Mouse (Mus musculus) brown adipose tissue, adult 24 weeks (tissue): ENCODE results near the gene Yipf1. TPM values are rescaled to one million over a fixed set of nuclear protein-coding genes. Genes with fewer than 3 reads are reported as not detected.

Experiments
- H3K27ac ChIP-seq: fragments of 200-500 bp; replicated peaks from 2 replicates; pipeline ENCODE4 v1.5.1; 2012; ENCODE audit warnings: low read depth, mild to moderate bottlenecking, low read length
- H3K4me1 ChIP-seq: fragments of 200-500 bp; 2 replicates; pipeline ENCODE4 v1.6.1; 2012; ENCODE audit warnings: low read length, mixed read lengths; ENCODE audit not compliant: control insufficient read depth, insufficient read depth, insufficient read length
- H3K4me3 ChIP-seq: fragments of 200-500 bp; 2 replicates; pipeline ENCODE4 v1.5.1; 2012; ENCODE audit warnings: low read depth, mild to moderate bottlenecking, low read length, moderate library complexity; ENCODE audit not compliant: insufficient read depth
- polyA plus RNA-seq: library from polyadenylated mRNA; stranded (reverse); fragments of >200 nt; gene quantifications from 2 replicates; pipeline ENCODE4 v1.2.4, GENCODE M21; 2012; ENCODE audit not compliant: missing spikeins, insufficient read depth, insufficient read length

The Yipf1 gene
- polyA plus RNA-seq, 1 experiment: 43.6 TPM

DNA sequence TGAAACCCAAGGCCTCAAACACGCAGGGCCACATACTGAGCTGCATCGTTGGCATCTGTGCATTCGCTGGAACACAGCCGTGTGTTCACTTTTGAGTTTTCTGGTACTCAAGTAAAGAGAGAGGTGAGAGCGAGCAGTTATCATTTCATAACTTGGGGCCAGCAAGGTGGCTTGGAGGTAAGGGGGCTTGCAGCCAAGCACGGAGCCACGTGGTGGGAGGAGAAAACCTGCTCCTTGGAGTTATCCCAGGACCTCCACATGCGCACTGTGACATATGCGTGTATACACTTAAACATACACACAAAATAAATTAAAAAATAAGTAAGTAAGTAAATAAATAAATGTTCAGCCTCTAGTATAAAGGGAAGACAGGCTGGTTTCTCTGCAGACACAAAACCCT, 11.9 kb upstream of the Yipf1 start:
- Histone ChIP-seq H3K4me1 (no peaks in the 10 kb centered on the region), H3K27ac (no peak overlapping the region)

DNA sequence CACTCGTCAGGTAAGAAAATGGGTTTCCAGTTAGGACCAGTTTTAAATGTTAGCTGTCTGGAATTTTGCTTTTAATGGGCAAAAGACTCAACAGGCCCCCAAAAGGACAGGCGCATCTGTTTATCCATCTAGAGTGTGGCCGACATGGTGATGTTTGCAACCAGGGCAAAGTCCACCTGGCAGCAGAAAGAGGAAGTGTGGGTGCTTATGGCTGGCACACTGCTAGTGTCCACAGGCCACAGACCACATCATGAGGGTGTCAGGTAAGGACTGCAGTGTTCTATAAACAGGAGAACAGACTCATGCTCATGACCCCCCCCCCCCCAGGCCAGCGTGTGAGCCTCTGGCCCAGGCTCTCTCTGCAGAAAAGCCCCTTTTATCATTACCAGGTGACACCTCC, 11.3 kb upstream of the Yipf1 start:
- no peak overlapping the region for H3K27ac ChIP-seq
- no peaks in the 10 kb centered on the region for H3K4me1 ChIP-seq
- H3K4me3 ChIP-seq: no peak overlapping the region

More for the DNA sequence above, 11.9 kb upstream of the Yipf1 start:
- H3K4me3 ChIP-seq: no peak overlapping the region

DNA sequence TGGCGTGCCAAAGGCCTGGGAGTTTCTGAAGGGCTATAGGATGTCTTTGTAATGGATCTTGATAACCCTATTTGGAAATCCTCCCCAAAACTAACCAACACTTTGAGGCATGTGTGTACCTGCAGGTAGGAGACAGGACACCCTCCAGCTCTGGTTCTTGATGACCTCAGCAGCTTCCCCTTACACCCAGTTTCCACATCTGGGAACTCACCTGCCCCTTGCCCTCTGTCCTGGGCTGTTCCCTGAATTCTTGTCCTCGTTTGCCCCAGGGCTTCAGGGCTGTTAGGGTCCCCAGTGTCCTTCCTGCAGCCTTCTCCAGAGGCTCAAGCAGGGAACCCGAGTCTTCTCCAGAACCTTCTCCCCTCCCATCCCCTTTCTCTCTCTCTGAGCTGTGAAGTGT, 10.6 kb upstream of the Yipf1 start:
- Histone ChIP-seq H3K27ac (no peak overlapping the region), H3K4me3 (no peak overlapping the region), H3K4me1 (no peaks in the 10 kb centered on the region)

DNA sequence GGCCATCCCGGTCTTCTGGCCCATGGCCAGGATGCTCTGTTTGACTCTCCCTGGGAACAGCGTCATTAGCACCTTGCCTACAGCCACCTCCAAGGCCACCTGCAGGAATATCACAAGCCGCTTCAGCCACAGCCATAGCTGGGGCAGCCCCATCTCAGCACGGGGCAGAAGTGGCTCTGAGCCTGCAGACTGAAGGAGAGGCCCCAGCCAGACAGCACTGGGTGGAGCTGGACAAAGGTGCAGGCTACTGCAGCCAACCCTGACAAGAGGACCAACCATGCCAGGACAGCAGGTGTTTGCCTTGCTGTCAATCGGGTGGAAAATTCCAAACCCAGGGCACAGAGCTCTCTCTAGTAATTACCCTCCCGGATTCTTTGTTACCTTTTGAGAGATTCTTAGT, 7.2 kb upstream of the Yipf1 start, which contains the start of gene Dio1:
Gene Dio1, minus strand, starts transcription at position 204 of the 400 bp plus-strand sequence.
- Histone ChIP-seq H3K27ac (no peak within 1 kb of the TSS), H3K4me1 (no peaks in the 10 kb centered on the region), H3K4me3 (no peak within 1 kb of the TSS)

DNA sequence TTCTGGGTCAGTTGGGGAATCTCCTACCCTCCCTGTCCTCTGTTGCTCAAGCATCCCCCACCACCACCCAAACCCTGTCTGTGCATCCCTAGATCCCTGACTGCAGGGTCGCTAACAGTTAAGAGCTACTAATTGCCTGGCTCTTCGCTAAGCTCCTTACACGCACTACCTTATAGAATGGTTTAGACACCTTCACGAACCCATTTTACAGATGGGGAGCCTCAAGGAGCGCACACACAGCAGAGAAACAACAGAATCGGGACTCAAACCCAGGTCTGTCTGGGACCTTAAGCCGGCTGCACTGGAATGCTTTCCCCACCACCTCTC, 279 bp downstream of the Yipf1 start:
- Histone ChIP-seq H3K4me3 (peak overlapping the region; percentile 79), H3K4me1 (peaks cover 5% of the 10 kb centered on the region), H3K27ac (no peak overlapping the region)

DNA sequence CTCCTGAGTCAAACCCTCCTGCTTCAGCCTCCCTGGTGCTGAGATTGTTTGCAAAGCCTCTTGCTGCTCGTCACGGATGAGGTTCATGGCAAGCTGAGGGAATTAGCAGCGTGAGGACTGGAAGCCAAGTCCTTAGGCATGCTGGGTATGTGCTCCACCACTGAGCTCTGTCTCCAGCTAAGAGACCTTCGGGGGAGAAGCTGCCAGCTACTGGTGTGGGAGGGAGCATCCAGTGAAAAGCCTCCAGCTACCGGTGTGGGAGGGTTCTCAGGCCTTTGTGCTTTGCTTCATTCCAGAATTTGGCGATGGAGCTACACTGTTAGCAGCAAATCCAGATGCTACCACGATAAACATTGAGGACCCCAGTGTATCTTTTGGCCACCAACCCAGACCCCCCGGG, 4.5 kb downstream of the Yipf1 start:
- Histone ChIP-seq H3K27ac (no peak overlapping the region), H3K4me1 (peaks cover 5% of the 10 kb centered on the region), H3K4me3 (no peak overlapping the region)

DNA sequence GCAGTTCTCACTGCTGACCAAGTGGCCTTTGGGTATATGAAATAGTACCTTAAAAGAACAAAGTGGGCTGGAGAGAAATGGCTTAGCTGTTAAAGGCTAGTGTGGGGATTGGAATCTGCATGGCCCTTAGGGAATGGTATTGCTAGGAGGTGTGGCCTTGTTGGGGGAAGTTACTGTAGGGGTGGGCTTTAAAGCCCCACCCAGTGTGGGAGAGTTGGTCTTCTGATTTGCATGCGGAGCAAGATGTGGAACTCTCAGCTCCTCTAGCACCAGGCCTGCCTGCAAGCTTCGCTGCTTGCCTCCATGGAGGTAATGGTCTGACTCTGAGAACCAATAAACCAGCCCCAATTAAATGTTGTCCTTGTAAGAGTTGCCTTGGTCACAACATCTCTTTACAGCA, 6.9 kb downstream of the Yipf1 start:
- Histone ChIP-seq H3K27ac (no peak overlapping the region), H3K4me3 (no peak overlapping the region), H3K4me1 (peaks cover 2% of the 10 kb centered on the region; the same call in 1 of the 2 replicates)

DNA sequence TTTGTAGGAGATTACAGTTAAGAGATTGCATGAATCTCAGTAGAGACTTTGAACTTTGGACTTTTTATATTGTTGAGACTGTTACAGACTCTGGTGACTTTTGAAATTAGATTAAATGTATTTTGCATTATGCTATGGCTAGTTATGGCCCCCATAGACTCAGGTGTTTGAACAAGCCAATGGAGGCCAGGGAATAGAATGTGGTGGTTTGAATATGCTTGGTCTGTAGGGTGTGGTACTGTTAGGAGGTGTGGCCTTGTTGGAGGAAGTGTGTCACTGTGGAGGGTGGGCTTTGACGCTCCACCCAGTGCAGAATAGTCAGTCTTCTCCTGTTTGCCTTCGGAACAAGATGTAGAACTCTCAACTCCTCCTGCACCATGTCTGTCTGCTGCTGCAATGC, 8.9 kb downstream of the Yipf1 start:
- Histone ChIP-seq H3K4me1 (peaks cover 2% of the 10 kb centered on the region; the same call in 1 of the 2 replicates), H3K27ac (no peak overlapping the region), H3K4me3 (no peak overlapping the region)

DNA sequence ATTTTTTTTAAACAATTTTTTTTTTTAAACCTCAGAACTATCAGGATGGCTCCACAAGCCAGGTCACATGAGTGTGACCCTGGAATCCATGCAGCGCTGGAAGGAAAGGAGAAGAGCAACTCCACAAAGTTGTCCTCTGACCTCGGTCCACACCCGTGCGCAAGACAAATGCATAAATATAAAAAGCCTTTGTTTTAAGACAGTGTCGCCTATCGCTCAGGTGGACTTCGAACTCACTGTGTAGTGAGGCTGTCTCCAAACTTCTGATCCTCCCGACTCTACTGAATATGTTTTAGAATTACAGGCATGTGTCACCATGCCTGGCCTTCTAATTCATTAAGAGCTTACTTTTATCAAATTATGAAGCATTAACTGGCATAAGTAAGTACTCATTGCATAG, 14.4 kb downstream of the Yipf1 start:
- Histone ChIP-seq H3K4me3 (no peak overlapping the region), H3K4me1 (peaks cover 2% of the 10 kb centered on the region; the same call in 1 of the 2 replicates), H3K27ac (no peak overlapping the region)

DNA sequence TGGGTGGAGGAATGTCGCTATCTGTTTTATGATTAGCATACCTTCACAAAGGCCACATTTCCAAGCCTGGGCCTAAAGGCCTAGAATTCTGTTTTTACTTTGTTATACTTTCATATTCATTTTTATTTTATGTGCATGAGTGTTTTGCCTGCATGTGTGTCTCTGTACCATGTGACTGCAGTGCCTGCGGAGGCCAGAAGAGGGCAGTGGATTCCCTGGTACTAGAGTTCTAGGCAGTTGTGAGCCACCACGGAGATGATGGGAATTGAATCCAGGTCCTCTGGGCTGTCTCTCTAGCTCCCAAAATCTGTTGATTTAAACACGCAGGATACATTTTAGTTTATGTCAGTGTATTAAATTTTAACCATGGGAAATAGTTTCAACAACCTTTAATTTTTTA, 19.4 kb downstream of the Yipf1 start:
- no peaks in the 10 kb centered on the region for H3K4me1 ChIP-seq
- no peak overlapping the region for H3K4me3 ChIP-seq
- H3K27ac ChIP-seq: no peak overlapping the region

DNA sequence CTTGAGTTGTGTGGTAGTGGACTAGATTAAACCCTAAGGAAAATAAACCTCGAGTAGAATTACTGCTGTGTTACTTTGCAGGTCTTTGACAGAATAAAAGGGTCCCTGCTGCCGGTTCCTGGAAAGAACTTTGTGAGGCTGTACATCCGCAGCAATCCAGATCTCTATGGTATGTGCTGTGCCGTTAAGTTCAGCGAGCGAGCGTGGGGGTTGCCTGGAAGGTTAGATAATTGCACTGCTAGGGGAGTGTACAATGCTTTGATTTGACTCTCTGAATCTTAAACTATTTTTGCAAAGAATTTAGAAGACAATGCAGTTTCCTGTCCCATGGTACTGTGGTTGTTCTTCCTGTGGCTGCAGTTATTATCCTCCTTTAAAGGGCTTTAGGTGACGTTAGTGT, 22.2 kb downstream of the Yipf1 start:
- H3K4me1 ChIP-seq: no peaks in the 10 kb centered on the region
- H3K4me3 ChIP-seq: no peak overlapping the region
- no peak overlapping the region for H3K27ac ChIP-seq

DNA sequence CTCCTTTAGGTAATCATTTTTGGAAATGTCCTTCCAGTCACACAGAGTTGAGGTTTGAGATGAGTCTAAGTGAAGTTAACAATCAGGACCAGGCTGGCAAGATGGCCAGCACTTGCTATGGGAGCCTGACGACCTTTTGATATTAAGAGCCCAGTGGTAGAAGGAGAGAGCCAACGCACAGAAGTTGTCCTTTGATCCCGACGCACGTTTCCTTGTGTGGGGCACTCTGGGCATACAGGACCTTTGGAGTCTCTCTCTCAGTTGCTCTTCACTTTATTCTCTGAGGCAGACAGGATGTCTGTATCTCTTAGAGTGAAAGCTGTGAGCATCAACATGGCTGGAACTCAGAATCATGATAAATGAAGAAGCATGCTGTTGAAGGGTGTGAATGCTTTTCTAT, 23.3 kb downstream of the Yipf1 start:
- Histone ChIP-seq H3K27ac (no peak overlapping the region), H3K4me3 (no peak overlapping the region), H3K4me1 (no peaks in the 10 kb centered on the region)

DNA sequence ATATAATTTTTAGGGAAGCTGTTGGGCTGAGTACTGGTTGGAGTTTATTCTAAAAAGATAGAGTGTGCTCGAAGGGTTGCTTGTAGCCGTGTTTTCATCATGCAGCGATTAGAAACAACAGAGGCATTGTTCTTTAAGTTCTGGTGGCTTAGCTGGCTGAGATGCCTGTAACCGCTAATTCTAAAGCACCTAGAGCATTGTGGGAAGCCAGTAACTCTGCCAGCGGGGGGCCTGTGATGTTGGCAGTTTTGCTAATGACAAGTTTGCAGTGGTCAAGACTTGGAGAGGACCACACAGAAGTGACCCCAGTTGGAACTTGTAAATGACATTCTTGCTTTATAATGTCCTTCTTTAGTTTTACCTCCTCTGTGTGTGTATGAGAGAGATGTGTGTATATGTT, 27.2 kb downstream of the Yipf1 start:
- Histone ChIP-seq H3K27ac (no peak overlapping the region), H3K4me1 (no peaks in the 10 kb centered on the region), H3K4me3 (no peak overlapping the region)

DNA sequence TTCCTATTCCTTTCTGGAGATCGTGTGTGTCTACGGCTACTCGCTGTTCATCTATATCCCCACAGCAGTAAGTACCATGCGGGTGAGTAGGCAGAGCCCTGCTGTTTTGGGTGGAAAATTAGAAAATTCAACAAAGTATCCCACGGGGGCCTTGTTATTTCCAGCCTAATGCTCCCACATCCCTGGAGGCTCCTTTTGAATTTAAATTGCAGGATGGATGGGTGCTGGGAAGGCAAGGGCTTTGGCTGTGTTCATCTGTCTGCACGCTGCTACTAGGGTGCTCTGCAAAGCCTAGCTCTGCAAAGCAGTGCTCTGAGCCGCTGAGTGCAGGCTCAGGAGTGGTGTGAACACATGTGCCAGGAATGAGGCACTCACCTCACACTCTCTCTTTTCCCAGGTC, 30.4 kb downstream of the Yipf1 start:
- Histone ChIP-seq H3K4me1 (no peaks in the 10 kb centered on the region), H3K4me3 (no peak overlapping the region), H3K27ac (no peak overlapping the region)

DNA sequence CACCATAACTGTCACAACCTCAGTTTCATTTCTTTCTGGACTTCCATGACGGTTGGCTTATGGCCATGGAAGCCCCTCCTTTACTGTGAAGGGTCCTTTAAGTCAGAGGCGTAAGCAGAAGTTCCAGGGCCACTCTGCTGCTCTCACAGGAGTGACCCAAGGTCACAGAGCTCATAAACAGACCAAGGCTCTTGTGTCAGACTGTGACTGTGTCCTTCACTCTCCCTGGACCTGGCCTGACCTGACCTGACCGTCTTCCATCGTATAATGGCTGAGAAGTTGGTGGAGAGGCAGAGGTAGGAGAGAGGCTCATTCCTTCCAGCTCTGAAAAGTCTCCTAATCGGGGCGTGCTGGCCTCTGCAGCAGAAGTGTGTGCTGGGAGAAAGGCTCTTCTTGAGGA, 33.1 kb downstream of the Yipf1 start:
- Histone ChIP-seq H3K27ac (no peak overlapping the region), H3K4me3 (no peak overlapping the region), H3K4me1 (no peaks in the 10 kb centered on the region)

DNA sequence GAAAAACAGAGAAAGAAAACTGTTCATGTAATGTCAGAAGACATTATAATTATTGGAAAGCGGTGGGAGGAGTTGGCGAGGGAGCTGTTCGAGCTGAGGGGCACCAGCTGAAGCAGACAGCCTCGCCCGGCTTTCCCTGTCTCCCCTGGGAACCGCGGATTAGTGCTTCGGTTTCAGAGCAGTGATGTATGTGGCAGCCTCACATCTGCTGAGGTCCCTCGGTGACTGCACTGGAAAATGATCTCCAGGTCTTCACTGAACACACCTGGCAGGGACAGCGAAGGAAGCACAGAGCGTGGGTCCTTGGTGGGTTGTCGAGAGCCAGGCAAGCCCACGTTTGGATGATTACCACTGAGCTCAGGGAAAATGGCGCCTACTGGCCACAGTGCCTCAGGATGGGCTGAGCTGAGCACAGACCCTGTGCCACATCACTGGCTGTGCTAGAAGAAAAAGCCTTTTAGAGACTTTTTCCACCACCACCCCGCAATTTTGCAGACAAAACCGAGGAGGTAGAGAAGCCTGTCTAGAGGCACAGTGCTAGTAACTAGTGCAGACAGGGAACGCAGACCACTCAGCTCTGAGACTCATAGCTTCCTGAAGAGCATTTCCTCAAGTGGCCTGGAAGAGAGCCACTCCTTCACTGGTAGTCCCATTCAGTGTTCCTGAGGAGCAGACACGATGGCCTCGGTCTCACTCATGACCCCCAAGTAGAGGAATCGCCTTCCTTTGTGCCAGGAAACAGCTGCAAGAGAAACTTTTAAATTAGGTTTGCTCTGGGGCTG, 34.6 kb downstream of the Yipf1 start:
- Histone ChIP-seq H3K4me3 (no peak overlapping the region), H3K4me1 (no peaks in the 10 kb centered on the region), H3K27ac (no peak overlapping the region)
